Mouse (Mus musculus): ENCODE results near the gene Cybrd1.

DNA sequence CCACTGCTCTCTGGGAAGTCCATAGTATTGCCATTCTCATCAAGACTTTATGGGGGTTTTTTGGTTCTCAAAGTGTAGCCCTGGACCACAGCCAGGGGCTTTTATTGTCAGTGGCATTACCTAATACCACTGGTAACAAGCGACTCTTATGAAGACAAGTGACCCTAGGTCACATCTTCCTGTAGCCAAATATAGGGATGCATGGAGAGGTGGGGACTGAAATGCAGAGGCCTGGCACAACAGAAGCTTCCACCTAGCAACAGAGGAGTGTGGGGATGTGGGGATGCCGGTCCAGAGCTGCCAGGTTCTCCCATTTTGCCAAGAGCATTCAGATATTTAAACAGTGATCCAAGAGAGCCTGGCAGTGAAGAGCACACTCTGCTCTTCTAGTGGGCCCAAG is 5.9 kb downstream of the Cybrd1 start:
- TF ChIP-seq CTCF (conservative IDR thresholded peaks at IDR 0.05; ENCODE audit: low read length) (no peak), POU5F1 (IDR thresholded peaks at IDR 0.05; ENCODE audit: borderline replicate concordance, low read length) (no peak)
